Mouse (Mus musculus): Measurements from ENCODE around the gene Snrpa1.

The Snrpa1 gene

DNA sequence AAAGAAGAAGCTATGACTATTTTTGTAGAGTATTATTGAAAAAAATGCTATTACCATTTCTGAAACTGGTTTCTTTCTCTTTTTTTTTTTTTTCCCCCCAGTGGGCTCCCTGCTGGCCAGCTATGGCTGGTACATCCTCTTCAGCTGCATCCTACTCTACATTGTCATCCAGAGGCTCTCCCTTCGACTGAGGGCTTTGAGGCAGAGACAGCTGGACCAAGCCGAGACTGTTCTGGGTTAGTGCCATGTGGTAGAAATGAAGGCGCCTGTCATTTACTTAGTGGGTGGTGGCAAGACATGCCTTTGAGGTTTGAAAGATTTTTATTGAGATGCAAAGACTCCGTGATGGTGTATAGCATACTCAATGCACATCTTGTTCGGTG lies 21.4 kb downstream of the Snrpa1 start:
- DNase-seq = no peak

GRCm38 (mm10) chr7:66083757-66084156 lies 25.0 kb downstream of the Snrpa1 start:
- no peak for DNase-seq

GRCm38 (mm10) chr7:66084546-66084945 lies 25.7 kb downstream of the Snrpa1 start:
- DNase-seq = no peak

DNA sequence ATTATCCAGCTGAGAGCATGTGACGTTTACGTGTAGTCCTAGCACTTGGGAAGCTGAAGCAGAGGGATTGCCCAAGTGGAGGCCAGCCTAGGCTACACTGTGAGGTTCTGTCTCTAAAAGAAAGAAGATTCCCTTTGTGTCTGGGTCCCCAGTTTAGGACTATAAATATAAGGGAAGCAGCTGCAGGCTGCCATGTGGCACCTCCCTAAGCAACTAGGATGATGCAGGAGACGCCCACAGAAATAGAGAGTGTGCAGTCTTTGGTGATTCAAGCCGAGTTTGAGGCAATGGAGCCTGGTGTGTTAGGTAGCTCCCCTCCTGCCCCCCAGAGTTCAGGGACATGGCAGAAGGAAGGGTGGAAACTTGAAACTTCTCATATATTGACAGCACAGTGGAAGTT lies 28.8 kb downstream of the Snrpa1 start:
- DNase-seq = no peak

- DNase-seq = no peak
These were observed 29.3 kb downstream of the Snrpa1 start for GRCm38 (mm10) chr7:66088077-66088476.

- DNase-seq = peak; percentile 30
These were observed 31.9 kb downstream of the Snrpa1 start for GRCm38 (mm10) chr7:66090676-66091190.

DNA sequence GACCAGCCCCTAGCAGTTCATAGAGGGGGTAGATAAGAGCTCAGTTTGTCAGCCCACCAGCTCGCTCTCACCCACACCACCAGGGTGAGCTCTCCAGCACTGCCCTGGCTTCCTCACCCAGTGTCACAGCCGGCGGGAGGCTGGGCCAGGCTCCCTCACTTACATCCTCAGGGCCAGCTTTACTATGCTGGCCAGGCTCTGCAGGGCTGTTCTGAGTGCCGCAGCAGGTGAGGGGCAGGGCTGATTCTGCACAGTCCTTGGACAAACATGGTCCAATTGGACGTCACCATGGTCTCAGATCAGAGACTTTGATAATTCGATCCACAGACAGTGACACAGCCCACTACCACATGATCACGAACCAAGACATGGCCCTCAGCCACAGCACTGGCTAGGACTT lies 32.8 kb downstream of the Snrpa1 start:
- DNase-seq = no peak

DNA sequence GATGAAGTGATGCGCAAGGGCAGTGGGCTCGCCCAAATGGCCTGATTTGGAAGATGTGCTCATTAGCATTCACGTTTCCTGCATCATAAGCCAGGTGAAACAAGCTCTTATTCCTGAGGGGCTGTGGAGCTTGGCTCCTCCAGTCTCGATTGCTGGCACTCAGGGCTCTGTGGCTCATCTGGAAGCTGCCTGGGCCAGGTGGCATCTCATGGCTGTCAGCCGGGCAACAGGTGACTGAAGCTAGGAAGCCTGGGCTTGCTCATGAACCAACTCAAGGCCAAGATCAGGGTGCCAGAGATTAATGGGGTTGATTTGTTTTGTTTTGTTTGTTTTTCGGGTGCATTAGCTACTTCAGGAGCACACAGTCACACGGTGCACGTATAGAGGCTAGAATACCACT lies 33.9 kb downstream of the Snrpa1 start:
- DNase-seq = no peak

GRCm38 (mm10) chr7:66094141-66094540 lies 35.3 kb downstream of the Snrpa1 start:
- DNase-seq = no peak

- DNase-seq = no peak
These were observed 40.0 kb downstream of the Snrpa1 start for GRCm38 (mm10) chr7:66098803-66099202.

DNA sequence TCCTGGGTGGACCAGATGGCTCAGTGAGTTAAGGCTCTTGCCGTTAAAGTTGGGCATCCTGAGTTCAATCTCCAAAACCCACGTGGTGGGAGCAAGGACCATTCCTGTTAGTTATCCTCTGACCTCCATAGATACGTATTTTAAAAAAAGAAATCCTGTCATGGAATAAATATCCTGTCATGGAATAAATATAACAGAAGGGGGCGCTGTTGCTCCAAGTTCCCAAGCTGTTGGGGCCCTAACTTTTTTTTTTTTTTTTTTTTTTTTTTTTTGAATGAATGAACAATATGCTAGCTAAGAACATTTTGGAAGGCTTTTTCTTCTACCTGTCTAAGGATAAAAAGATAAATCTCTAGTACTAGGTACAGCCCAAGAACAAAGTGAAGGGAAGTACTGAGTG lies 43.1 kb downstream of the Snrpa1 start:
- DNase-seq = no peak

DNA sequence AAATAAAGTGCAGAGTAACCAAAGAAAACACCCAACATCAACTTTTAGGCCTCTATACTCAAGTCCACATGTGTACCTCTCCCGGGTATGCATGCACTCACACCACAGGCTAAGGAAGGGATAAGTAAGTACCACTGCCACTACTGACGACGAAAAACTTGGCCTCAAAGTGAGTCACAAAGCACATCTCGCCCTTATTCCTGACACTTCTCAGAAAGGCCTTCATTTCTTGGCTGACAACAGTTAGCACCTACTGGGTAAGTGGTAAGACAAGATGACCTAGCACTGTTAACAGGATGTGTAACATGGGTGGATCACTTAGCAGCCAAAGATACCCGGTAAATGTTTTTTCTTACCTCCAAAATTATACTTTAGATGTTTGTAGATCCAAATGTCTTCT lies 45.7 kb downstream of the Snrpa1 start:
- DNase-seq = no peak

DNA sequence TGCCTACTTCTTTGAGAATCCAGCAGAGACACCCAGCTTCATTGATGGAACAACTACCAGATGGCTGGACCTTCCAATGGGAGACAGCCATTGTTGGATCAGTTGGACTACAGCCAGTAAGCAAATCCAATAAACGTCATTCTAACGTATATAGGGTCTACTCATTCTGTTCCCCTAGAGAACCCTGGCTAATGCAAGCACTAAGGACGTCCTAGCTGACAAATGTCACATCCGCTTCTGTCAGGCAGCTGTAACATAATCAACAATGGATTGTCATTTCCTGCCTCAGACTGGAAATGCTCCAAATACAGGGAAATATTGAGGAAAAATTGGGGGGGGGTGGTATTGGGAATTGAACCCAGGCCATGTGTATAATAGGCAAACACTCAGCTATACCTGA lies 47.0 kb downstream of the Snrpa1 start:
- DNase-seq = no peak

- DNase-seq = peak; percentile 20
These were observed 47.8 kb downstream of the Snrpa1 start for GRCm38 (mm10) chr7:66106581-66107056.

- no peak for DNase-seq
These were observed 48.4 kb downstream of the Snrpa1 start for GRCm38 (mm10) chr7:66107206-66107605.

DNA sequence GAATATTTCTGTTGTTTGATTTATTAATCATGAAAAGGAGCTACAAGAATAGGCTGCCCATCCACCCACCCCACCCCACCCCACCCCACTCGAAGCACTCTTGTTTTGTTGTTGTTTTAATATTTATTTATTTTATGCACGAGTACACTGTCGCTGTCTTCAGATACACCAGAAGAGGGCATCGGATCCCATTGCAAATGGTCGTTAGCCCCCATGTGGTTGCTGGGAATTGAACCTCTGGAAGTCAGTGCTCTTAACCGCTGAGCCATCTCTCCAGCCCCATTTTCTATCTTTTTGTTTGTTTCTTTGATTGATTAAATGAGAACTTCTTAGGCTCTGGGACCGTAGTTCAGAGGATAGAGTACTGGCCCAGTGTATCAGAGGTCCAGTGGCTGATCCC lies 49.1 kb downstream of the Snrpa1 start:
- DNase-seq = no peak

GRCm38 (mm10) chr7:66108961-66109854 lies 50.4 kb downstream of the Snrpa1 start, which contains the start of gene Chsy1:
TSS of gene Chsy1 (plus strand) at chr7:66109515.
- peak; percentile 85 for DNase-seq

GRCm38 (mm10) chr7:66109855-66110635 lies 51.2 kb downstream of the Snrpa1 start:
- no peak for DNase-seq

DNA sequence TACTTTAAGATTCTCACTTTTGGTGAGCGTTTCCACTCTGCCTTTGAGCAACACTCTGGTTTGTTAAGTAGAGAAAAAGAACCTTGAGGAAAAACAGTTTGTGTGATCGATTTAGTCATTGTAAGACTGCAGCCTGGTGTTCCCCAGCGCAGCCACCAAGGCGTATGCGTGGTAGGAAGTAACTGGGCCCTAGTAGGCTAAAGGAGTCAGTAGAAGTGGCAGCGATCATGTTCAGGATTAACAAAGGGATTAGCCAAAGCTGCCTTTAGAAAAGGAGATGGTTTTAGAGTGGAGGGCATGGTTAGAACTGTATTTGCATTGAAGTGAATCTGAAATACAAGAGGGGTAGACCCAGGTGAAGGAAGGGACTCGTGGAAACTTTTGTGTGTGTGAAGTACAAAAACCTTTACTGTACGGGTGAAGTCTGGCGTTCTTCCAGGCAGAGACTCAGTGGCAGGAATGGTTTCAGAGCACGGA lies 51.9 kb downstream of the Snrpa1 start:
- DNase-seq = no peak

DNA sequence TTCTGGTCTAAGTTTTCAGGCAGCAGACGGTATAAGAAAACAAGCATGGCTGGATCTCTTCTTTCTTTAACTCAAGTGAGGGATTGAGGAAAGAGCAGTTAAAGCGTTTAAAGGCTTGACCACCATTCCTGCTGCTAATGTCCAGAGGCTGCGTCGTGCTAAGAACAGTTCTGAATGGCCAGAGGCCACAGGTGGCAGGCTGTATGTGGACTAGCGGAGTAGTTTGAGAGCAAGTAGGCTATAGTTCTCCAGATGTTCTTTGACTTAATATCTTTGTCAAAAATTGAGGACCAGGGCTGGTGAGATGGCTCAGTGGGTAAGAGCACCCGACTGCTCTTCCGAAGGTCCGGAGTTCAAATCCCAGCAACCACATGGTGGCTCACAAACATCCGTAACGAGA lies 52.4 kb downstream of the Snrpa1 start:
- DNase-seq = no peak

- no peak for DNase-seq
These were observed 54.8 kb downstream of the Snrpa1 start for GRCm38 (mm10) chr7:66113561-66113960.

- no peak for DNase-seq
These were observed 57.1 kb downstream of the Snrpa1 start for GRCm38 (mm10) chr7:66115821-66116343.

DNA sequence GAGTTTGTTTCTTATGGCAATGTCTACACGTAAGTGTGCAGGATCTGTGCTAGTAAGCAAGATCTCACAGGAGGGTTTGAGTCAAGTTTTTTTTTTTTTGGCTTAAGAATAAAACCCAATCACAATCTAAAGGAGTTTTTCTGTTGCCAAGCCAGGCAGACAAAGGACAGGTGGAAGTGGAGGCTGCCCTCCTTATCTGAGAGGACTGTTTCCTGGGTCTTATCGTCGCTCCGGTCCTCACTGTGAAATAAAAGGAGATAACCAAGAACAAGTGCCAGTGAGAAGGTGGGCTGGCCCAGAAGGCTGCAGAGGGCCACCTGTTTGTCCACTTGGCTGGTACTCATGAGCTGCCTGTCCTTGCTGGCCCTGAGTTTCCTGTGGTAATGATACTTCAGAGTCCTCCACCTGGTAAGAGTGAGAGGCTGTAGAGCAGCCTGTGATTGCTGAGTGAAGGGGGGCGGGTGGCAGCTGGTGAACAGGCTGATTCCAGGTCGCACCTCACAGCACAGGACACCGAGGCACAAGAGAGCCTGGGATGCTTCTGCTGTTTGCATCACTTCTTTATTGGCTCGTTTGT lies 58.2 kb downstream of the Snrpa1 start:
- DNase-seq = no peak

All from kidney, adult 11 months (tissue).